Mouse (Mus musculus): Measurements from ENCODE around the gene Rgl1. TPM values are rescaled to one million over a fixed set of nuclear protein-coding genes. Genes with fewer than 3 reads are reported as not detected.
A peak's percentile ranks its signal among the peaks of the same experiment; 100 is the strongest.

Rgl1 gene
- polyA plus RNA-seq, 1 experiment, result 14.4 TPM

DNA sequence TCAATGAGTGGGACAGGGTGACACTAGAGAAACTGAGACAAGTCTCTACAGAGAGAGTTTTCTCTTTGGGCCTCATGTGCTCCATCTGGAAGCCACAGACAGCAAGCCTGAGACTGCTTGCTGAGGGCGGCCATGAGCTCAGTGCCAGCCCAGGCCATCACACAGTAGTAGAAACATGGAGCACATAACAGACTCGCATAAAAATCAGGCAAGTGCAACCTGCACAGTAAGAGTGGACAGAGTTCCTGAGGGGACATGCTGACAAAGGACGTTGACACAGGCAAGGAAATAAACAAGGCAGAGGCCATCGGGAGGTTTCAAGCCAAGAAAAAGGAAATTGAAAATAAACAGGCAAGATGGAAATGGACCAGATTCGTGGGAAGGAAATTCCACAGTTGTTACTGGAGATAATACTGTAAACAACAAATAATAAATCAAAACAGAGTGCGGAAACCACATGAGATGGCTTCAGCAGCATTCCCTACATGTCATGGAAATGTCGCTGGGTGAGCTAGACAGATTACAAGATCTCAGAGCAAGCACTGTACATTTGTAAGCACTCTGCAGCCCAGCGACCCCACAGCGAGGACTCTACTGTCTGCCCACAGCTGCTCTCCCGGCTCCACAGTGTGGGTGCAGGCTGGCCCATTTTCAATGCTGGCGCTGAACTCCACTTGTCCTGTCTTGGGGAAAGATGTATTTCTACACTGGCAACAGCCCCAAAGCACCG, 88.5 kb downstream of the Rgl1 start:
- WGBS, result 86% methylated on average over 12 of the region's 12 CpGs

DNA sequence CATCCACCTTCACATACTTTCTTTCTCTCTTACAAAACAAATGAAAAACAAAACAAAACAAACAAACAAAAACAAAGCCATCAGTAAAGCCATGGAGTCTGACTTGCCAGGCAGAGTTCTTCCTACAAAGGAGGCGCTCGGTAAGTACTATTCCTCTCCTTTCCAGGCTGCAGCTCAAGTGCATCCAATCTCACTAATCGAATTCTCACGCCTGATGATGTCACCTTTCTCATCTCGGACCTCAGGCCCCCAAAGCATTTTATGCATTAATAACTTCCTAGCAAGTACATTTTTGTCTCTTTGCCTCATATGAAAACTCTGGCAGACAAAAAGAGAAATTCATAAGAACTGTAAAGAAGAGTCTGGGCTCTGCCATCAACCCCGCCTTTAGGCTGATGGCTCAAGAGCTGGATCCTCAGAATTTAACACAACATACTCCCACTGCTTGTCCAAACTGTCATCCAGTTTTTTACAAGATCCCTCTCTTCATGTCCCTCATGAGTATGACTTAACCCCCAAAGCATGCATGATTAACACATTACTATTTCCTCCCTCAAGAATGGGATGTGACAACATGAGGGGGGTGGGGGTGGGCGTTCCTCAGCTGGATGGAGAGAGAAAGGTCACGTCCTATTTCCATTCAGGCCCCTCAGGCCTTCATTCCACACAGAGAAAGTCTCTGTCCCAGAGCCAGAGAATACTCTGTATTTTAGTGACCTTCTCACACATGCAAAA, 96.5 kb downstream of the Rgl1 start:
- 81% methylated on average over 8 of the region's 8 CpGs for WGBS
- no peaks in the 10 kb centered on the region for H3K27me3 ChIP-seq (ENCODE audit: control insufficient read depth, insufficient read depth, low read length)
- TF ChIP-seq CTCF (IDR thresholded peaks at IDR 0.05; ENCODE audit: extremely low read depth, insufficient read depth, insufficient read length, insufficient replicate concordance), result no peak
- TF ChIP-seq POLR2A (IDR thresholded peaks at IDR 0.05; ENCODE audit: low read depth, low read length), result no peak
- no peak overlapping the region for H3K4me3 ChIP-seq (ENCODE audit: extremely low read depth, insufficient read depth, insufficient read length)
- no peak for DNase-seq (ENCODE audit: low read depth in 1 of 2, low spot score in 2 of 2)
- H3K4me1 ChIP-seq (ENCODE audit: control insufficient read depth, insufficient read depth, insufficient read length), result no peaks in the 10 kb centered on the region
- H3K36me3 ChIP-seq (ENCODE audit: control insufficient read depth, insufficient read depth, low read length), result no peaks in the 10 kb centered on the region
- H3K27ac ChIP-seq (ENCODE audit: insufficient read depth, low read length), result no peak overlapping the region

More for the DNA sequence above, 88.5 kb downstream of the Rgl1 start:
- TF ChIP-seq CTCF (IDR thresholded peaks at IDR 0.05; ENCODE audit: extremely low read depth, insufficient read depth, insufficient read length, insufficient replicate concordance) (no peak), POLR2A (IDR thresholded peaks at IDR 0.05; ENCODE audit: low read depth, low read length) (no peak)
- no peaks in the 10 kb centered on the region for H3K36me3 ChIP-seq (ENCODE audit: control insufficient read depth, insufficient read depth, low read length)
- H3K27ac ChIP-seq (ENCODE audit: insufficient read depth, low read length), result peak overlapping the region; percentile 12
- no peak overlapping the region for H3K4me3 ChIP-seq (ENCODE audit: extremely low read depth, insufficient read depth, insufficient read length)
- H3K27me3 ChIP-seq (ENCODE audit: control insufficient read depth, insufficient read depth, low read length), result no peaks in the 10 kb centered on the region
- H3K4me1 ChIP-seq (ENCODE audit: control insufficient read depth, insufficient read depth, insufficient read length), result no peaks in the 10 kb centered on the region
- DNase-seq (ENCODE audit: low read depth in 1 of 2, low spot score in 2 of 2), result no peak

DNA sequence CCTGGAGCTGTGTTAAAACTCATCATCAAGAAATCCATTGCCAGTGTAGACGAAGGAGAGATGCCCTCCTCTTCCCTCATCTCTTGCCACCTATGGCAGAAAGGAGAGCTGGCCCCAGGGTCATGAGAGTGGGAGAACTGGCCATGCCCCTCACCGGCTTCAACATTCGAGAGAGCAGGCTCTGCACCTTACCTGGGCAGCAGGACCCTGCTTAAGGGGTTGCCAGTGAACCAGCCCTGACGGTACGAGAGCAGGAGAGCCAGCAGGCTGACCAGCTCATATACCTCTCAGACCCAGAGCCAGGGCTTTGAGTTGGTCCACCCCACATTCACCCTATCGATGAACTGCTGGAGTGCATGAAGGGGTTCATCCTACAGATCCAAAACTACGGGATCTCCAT, 105.7 kb downstream of the Rgl1 start:
- DNase-seq (ENCODE audit: low read depth in 1 of 2, low spot score in 2 of 2), result no peak
- 87% methylated on average over 7 of the region's 7 CpGs for WGBS
- TF ChIP-seq CTCF (IDR thresholded peaks at IDR 0.05; ENCODE audit: extremely low read depth, insufficient read depth, insufficient read length, insufficient replicate concordance), result no peak
- no peak for TF ChIP-seq POLR2A (IDR thresholded peaks at IDR 0.05; ENCODE audit: low read depth, low read length)
- no peak overlapping the region for H3K27ac ChIP-seq (ENCODE audit: insufficient read depth, low read length)
- no peaks in the 10 kb centered on the region for H3K36me3 ChIP-seq (ENCODE audit: control insufficient read depth, insufficient read depth, low read length)
- H3K4me3 ChIP-seq (ENCODE audit: extremely low read depth, insufficient read depth, insufficient read length), result no peak overlapping the region
- no peaks in the 10 kb centered on the region for H3K4me1 ChIP-seq (ENCODE audit: control insufficient read depth, insufficient read depth, insufficient read length)
- no peaks in the 10 kb centered on the region for H3K27me3 ChIP-seq (ENCODE audit: control insufficient read depth, insufficient read depth, low read length)

DNA sequence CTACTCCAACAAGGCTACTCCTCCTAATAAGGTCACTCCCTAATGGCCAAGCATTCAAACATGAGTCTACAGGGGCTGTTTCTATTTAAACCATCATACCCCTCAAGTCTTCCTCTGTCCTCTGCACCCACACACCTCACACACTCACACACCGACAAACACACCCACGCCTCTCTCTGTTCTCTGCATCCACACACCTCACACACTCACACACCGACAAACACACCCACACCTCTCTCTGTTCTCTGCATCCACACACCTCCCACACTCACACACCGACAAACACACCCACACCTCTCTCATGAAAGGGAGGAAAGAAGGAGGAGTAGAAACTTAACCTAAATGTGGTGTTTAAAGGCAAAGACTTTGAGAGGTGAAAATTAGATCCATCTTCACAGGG, 106.2 kb downstream of the Rgl1 start:
- Histone ChIP-seq H3K27me3 (ENCODE audit: control insufficient read depth, insufficient read depth, low read length) (no peaks in the 10 kb centered on the region), H3K27ac (ENCODE audit: insufficient read depth, low read length) (no peak overlapping the region), H3K36me3 (ENCODE audit: control insufficient read depth, insufficient read depth, low read length) (no peaks in the 10 kb centered on the region), H3K4me1 (ENCODE audit: control insufficient read depth, insufficient read depth, insufficient read length) (no peaks in the 10 kb centered on the region), H3K4me3 (ENCODE audit: extremely low read depth, insufficient read depth, insufficient read length) (no peak overlapping the region)
- DNase-seq (ENCODE audit: low read depth in 1 of 2, low spot score in 2 of 2), result no peak
- TF ChIP-seq POLR2A (IDR thresholded peaks at IDR 0.05; ENCODE audit: low read depth, low read length) (no peak), CTCF (IDR thresholded peaks at IDR 0.05; ENCODE audit: extremely low read depth, insufficient read depth, insufficient read length, insufficient replicate concordance) (no peak)
- WGBS, result 89% methylated on average over 4 of the region's 4 CpGs

DNA sequence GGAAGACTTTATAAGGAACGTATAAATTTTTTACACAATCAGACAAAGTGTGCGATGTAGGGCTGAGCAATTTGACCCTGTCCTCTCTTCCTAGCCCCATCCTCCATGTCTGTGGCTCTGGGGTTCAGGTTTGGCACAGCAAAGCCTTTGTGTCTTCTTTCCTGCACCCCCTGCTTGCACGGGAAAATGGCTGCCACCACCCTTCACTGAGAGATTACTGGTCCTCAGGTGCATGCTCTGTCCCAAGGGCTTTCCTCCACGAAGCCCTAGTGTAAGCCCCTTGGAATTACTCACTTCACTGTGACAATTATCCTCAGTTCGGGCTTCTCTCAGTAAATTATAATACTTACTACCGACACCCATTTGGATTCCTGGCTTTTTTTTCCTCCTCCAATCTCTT, 109.5 kb downstream of the Rgl1 start:
- 91% methylated on average over 6 of the region's 6 CpGs for WGBS
- Histone ChIP-seq H3K36me3 (ENCODE audit: control insufficient read depth, insufficient read depth, low read length) (no peaks in the 10 kb centered on the region), H3K27me3 (ENCODE audit: control insufficient read depth, insufficient read depth, low read length) (no peaks in the 10 kb centered on the region), H3K4me3 (ENCODE audit: extremely low read depth, insufficient read depth, insufficient read length) (no peak overlapping the region), H3K4me1 (ENCODE audit: control insufficient read depth, insufficient read depth, insufficient read length) (no peaks in the 10 kb centered on the region), H3K27ac (ENCODE audit: insufficient read depth, low read length) (no peak overlapping the region)
- no peak for DNase-seq (ENCODE audit: low read depth in 1 of 2, low spot score in 2 of 2)
- no peak for TF ChIP-seq CTCF (IDR thresholded peaks at IDR 0.05; ENCODE audit: extremely low read depth, insufficient read depth, insufficient read length, insufficient replicate concordance)
- TF ChIP-seq POLR2A (IDR thresholded peaks at IDR 0.05; ENCODE audit: low read depth, low read length), result no peak

DNA sequence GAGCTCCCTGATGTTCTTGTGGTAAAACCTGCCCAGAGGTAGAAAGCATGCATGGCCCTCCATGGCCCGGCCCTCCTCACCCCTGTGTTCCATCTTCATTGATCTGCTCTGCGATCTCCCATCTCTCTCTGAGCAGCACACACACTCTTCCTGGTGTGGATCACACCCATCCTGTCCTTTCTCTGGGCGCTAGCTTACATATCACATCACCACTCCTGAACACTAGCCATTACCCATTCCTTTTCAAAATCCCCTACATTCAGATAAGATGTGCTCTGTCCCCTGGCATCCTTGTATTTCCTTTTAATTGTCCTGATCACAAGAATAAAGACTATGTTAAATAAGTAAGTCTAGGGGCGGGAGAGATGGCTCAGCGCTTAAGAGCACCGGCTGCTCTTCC, 111.3 kb downstream of the Rgl1 start:
- no peaks in the 10 kb centered on the region for H3K36me3 ChIP-seq (ENCODE audit: control insufficient read depth, insufficient read depth, low read length)
- H3K27ac ChIP-seq (ENCODE audit: insufficient read depth, low read length), result no peak overlapping the region
- 93% methylated on average over 6 of the region's 6 CpGs for WGBS
- H3K4me3 ChIP-seq (ENCODE audit: extremely low read depth, insufficient read depth, insufficient read length), result no peak overlapping the region
- no peaks in the 10 kb centered on the region for H3K27me3 ChIP-seq (ENCODE audit: control insufficient read depth, insufficient read depth, low read length)
- H3K4me1 ChIP-seq (ENCODE audit: control insufficient read depth, insufficient read depth, insufficient read length), result no peaks in the 10 kb centered on the region
- no peak for DNase-seq (ENCODE audit: low read depth in 1 of 2, low spot score in 2 of 2)
- TF ChIP-seq POLR2A (IDR thresholded peaks at IDR 0.05; ENCODE audit: low read depth, low read length) (no peak), CTCF (IDR thresholded peaks at IDR 0.05; ENCODE audit: extremely low read depth, insufficient read depth, insufficient read length, insufficient replicate concordance) (no peak)

DNA sequence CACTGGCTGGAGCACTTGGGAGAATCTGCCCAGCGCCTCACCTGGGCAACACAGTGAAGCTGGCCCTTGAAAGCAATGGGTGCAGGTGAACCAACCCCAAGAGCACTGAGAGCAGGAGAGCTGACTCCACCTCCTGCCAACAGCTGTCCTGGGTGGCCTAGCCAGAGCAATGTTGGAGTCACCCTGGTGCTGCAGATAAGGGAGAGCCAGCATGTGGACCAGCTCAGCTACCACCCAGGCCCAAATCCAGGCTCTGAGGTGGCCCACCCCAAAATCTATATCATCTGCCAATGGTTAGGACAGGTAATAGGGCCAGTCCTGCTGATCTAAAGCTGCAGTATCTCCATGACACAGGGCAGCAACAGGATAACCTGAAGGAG, 114.7 kb downstream of the Rgl1 start:
- WGBS, result 100% methylated on average over 1 of the region's 1 CpGs
- Histone ChIP-seq H3K36me3 (ENCODE audit: control insufficient read depth, insufficient read depth, low read length) (no peaks in the 10 kb centered on the region), H3K4me1 (ENCODE audit: control insufficient read depth, insufficient read depth, insufficient read length) (no peaks in the 10 kb centered on the region), H3K4me3 (ENCODE audit: extremely low read depth, insufficient read depth, insufficient read length) (no peak overlapping the region), H3K27me3 (ENCODE audit: control insufficient read depth, insufficient read depth, low read length) (no peaks in the 10 kb centered on the region), H3K27ac (ENCODE audit: insufficient read depth, low read length) (no peak overlapping the region)
- no peak for TF ChIP-seq POLR2A (IDR thresholded peaks at IDR 0.05; ENCODE audit: low read depth, low read length)
- no peak for TF ChIP-seq CTCF (IDR thresholded peaks at IDR 0.05; ENCODE audit: extremely low read depth, insufficient read depth, insufficient read length, insufficient replicate concordance)
- no peak for DNase-seq (ENCODE audit: low read depth in 1 of 2, low spot score in 2 of 2)
